Mouse (Mus musculus): ENCODE measurements around the gene Smg1. TPM values are rescaled to one million over a fixed set of nuclear protein-coding genes. Genes with fewer than 3 reads are reported as not detected.
A peak's percentile ranks its signal among the peaks of the same experiment; 100 is the strongest.

Smg1 gene
- total and polyA plus RNA-seq, 2 experiments from 2014 or later = 14.2 to 57.4 TPM

- Histone ChIP-seq H3K4me1 (ENCODE audit: insufficient read depth) (no peaks in the 10 kb centered on the region), H3K36me3 (ENCODE audit: insufficient read depth) (no peaks in the 10 kb centered on the region), H3K4me2 (ENCODE audit: low read depth) (no peak overlapping the region), H3K9ac (no peak overlapping the region), H3K27me3 (ENCODE audit: insufficient read depth, low read length) (no peaks in the 10 kb centered on the region), H3K4me3 (ENCODE audit: low read depth, low read length) (no peak overlapping the region), H3K27ac (ENCODE audit: low read depth, low read length) (no peak overlapping the region), H3K9me3 (ENCODE audit: low read length) (no peaks in the 10 kb centered on the region)
- 90% methylated on average over 1 of the region's 1 CpGs for WGBS
- no peak for TF ChIP-seq CTCF (IDR thresholded peaks at IDR 0.05; ENCODE audit: low read depth)
- ATAC-seq (no peak), DNase-seq (no peak)
These were observed 9.2 kb downstream of the Smg1 start for GRCm38 (mm10) chr7:118234236-118234635.

- no peak for DNase-seq
- no peaks in the 10 kb centered on the region for H3K36me3 ChIP-seq (ENCODE audit: insufficient read depth)
- TF ChIP-seq CTCF (IDR thresholded peaks at IDR 0.05; ENCODE audit: low read depth) = no peak
- no peak overlapping the region for H3K4me3 ChIP-seq (ENCODE audit: low read depth, low read length)
- H3K27ac ChIP-seq (ENCODE audit: low read depth, low read length) = no peak overlapping the region
- no peaks in the 10 kb centered on the region for H3K4me1 ChIP-seq (ENCODE audit: insufficient read depth)
- no peak overlapping the region for H3K4me2 ChIP-seq (ENCODE audit: low read depth)
- H3K27me3 ChIP-seq (ENCODE audit: insufficient read depth, low read length) = no peaks in the 10 kb centered on the region
- no peak overlapping the region for H3K9ac ChIP-seq
- no peaks in the 10 kb centered on the region for H3K9me3 ChIP-seq (ENCODE audit: low read length)
- ATAC-seq = no peak
These were observed 10.9 kb downstream of the Smg1 start for GRCm38 (mm10) chr7:118232613-118233012.

GRCm38 (mm10) chr7:118219777-118220176, 23.7 kb downstream of the Smg1 start:
- Histone ChIP-seq H3K27ac (ENCODE audit: low read depth, low read length) (no peak overlapping the region), H3K4me3 (ENCODE audit: low read depth, low read length) (no peak overlapping the region), H3K27me3 (ENCODE audit: insufficient read depth, low read length) (no peaks in the 10 kb centered on the region), H3K9me3 (ENCODE audit: low read length) (no peaks in the 10 kb centered on the region), H3K4me1 (ENCODE audit: insufficient read depth) (no peaks in the 10 kb centered on the region), H3K36me3 (ENCODE audit: insufficient read depth) (no peaks in the 10 kb centered on the region), H3K4me2 (ENCODE audit: low read depth) (no peak overlapping the region), H3K9ac (no peak overlapping the region)
- TF ChIP-seq CTCF (IDR thresholded peaks at IDR 0.05; ENCODE audit: low read depth) = no peak
- 97% methylated on average over 2 of the region's 2 CpGs for WGBS
- DNase-seq (no peak), ATAC-seq (no peak)

GRCm38 (mm10) chr7:118206396-118206795, 37.1 kb downstream of the Smg1 start:
- TF ChIP-seq CTCF (IDR thresholded peaks at IDR 0.05; ENCODE audit: low read depth) = no peak
- no peak overlapping the region for H3K4me2 ChIP-seq (ENCODE audit: low read depth)
- no peak overlapping the region for H3K9ac ChIP-seq
- DNase-seq (no peak), ATAC-seq (no peak)
- H3K9me3 ChIP-seq (ENCODE audit: low read length) = no peaks in the 10 kb centered on the region
- H3K36me3 ChIP-seq (ENCODE audit: insufficient read depth) = peaks cover 39% of the 10 kb centered on the region
- H3K4me3 ChIP-seq (ENCODE audit: low read depth, low read length) = no peak overlapping the region
- WGBS = 93% methylated on average over 2 of the region's 2 CpGs
- no peak overlapping the region for H3K27ac ChIP-seq (ENCODE audit: low read depth, low read length)
- H3K27me3 ChIP-seq (ENCODE audit: insufficient read depth, low read length) = no peaks in the 10 kb centered on the region
- no peaks in the 10 kb centered on the region for H3K4me1 ChIP-seq (ENCODE audit: insufficient read depth)

GRCm38 (mm10) chr7:118195756-118196155, 47.7 kb downstream of the Smg1 start:
- Histone ChIP-seq H3K4me2 (ENCODE audit: low read depth) (no peak overlapping the region), H3K4me1 (ENCODE audit: insufficient read depth) (no peaks in the 10 kb centered on the region), H3K27me3 (ENCODE audit: insufficient read depth, low read length) (no peaks in the 10 kb centered on the region), H3K36me3 (ENCODE audit: insufficient read depth) (peaks cover 27% of the 10 kb centered on the region), H3K9ac (no peak overlapping the region), H3K27ac (ENCODE audit: low read depth, low read length) (no peak overlapping the region), H3K4me3 (ENCODE audit: low read depth, low read length) (no peak overlapping the region), H3K9me3 (ENCODE audit: low read length) (no peaks in the 10 kb centered on the region)
- TF ChIP-seq CTCF (IDR thresholded peaks at IDR 0.05; ENCODE audit: low read depth) = no peak
- DNase-seq (peak; percentile 2), ATAC-seq (no peak)
- WGBS = 31% methylated on average over 4 of the region's 4 CpGs

GRCm38 (mm10) chr7:118185878-118186277, 57.6 kb downstream of the Smg1 start:
- Histone ChIP-seq H3K9me3 (ENCODE audit: low read length) (no peaks in the 10 kb centered on the region), H3K27me3 (ENCODE audit: insufficient read depth, low read length) (no peaks in the 10 kb centered on the region), H3K4me1 (ENCODE audit: insufficient read depth) (no peaks in the 10 kb centered on the region), H3K27ac (ENCODE audit: low read depth, low read length) (no peak overlapping the region), H3K9ac (no peak overlapping the region), H3K4me2 (ENCODE audit: low read depth) (no peak overlapping the region), H3K36me3 (ENCODE audit: insufficient read depth) (peaks cover 38% of the 10 kb centered on the region), H3K4me3 (ENCODE audit: low read depth, low read length) (no peak overlapping the region)
- no peak for TF ChIP-seq CTCF (IDR thresholded peaks at IDR 0.05; ENCODE audit: low read depth)
- no peak for DNase-seq
- ATAC-seq = no peak
- WGBS = 91% methylated on average over 4 of the region's 4 CpGs

GRCm38 (mm10) chr7:118184604-118185003, 58.9 kb downstream of the Smg1 start:
- no peak overlapping the region for H3K4me2 ChIP-seq (ENCODE audit: low read depth)
- H3K9me3 ChIP-seq (ENCODE audit: low read length) = no peaks in the 10 kb centered on the region
- WGBS = 89% methylated on average over 1 of the region's 1 CpGs
- no peak for ATAC-seq
- no peak for TF ChIP-seq CTCF (IDR thresholded peaks at IDR 0.05; ENCODE audit: low read depth)
- no peaks in the 10 kb centered on the region for H3K27me3 ChIP-seq (ENCODE audit: insufficient read depth, low read length)
- H3K4me3 ChIP-seq (ENCODE audit: low read depth, low read length) = no peak overlapping the region
- H3K9ac ChIP-seq = no peak overlapping the region
- DNase-seq = no peak
- no peak overlapping the region for H3K27ac ChIP-seq (ENCODE audit: low read depth, low read length)
- H3K36me3 ChIP-seq (ENCODE audit: insufficient read depth) = peaks cover 43% of the 10 kb centered on the region
- no peaks in the 10 kb centered on the region for H3K4me1 ChIP-seq (ENCODE audit: insufficient read depth)

GRCm38 (mm10) chr7:118181123-118181522, 62.3 kb downstream of the Smg1 start:
- peaks cover 51% of the 10 kb centered on the region for H3K36me3 ChIP-seq (ENCODE audit: insufficient read depth)
- WGBS = 98% methylated on average over 3 of the region's 3 CpGs
- DNase-seq = no peak
- no peaks in the 10 kb centered on the region for H3K4me1 ChIP-seq (ENCODE audit: insufficient read depth)
- H3K27ac ChIP-seq (ENCODE audit: low read depth, low read length) = no peak overlapping the region
- TF ChIP-seq CTCF (IDR thresholded peaks at IDR 0.05; ENCODE audit: low read depth) = no peak
- no peak overlapping the region for H3K4me2 ChIP-seq (ENCODE audit: low read depth)
- ATAC-seq = no peak
- H3K27me3 ChIP-seq (ENCODE audit: insufficient read depth, low read length) = no peaks in the 10 kb centered on the region
- H3K9me3 ChIP-seq (ENCODE audit: low read length) = no peaks in the 10 kb centered on the region
- H3K4me3 ChIP-seq (ENCODE audit: low read depth, low read length) = no peak overlapping the region
- no peak overlapping the region for H3K9ac ChIP-seq
